Mouse (Mus musculus) cerebellum, adult 2 months (tissue): Measurements from ENCODE around the gene Cldn15.

Experiments
- CTCF ChIP-seq: fragments of 200-500 bp; IDR thresholded peaks from 2 replicates; pipeline ENCODE4 v1.5.1; 2011; ENCODE audit warnings: low read depth, mild to moderate bottlenecking, control low read depth, low read length, moderate library complexity, borderline replicate concordance; ENCODE audit not compliant: insufficient read depth
- POLR2A ChIP-seq: fragments of 200-500 bp; IDR thresholded peaks from 2 replicates; pipeline ENCODE4 v1.6.1; 2011; ENCODE audit warnings: low read length, control low read depth, borderline replicate concordance; ENCODE audit not compliant: insufficient read depth

DNA sequence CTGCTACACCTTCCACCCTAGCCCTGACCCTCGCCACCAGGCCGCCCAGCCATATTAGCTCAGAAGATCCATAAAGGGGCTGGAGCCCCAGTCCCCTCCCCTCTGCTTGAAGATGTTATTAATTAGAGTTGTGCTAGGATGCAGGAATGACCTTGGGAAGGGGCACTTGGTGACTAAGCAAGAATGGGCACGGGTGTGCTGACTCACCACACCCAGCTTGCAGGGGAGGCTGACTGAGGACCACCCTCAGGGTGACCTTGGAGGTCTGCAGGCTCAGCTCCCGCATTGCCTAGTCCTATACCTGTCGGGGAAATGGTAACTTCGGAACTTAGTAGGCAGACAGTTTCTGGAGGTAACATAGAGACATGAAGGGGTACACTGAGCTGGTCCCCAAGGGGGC is 32.5 kb upstream of the Cldn15 start:
- TF ChIP-seq POLR2A (no peak), CTCF (no peak)
